In genomic region chr9:103366356-103366755, GRCm38 (mm10) we compare ENCODE assay signal across 8 mouse cellular contexts. TPM values are rescaled to one million over a fixed set of nuclear protein-coding genes. Genes with fewer than 3 reads are reported as not detected.
DNase-seq lines count a peak whose midpoint lies in the region; ATAC-seq and TF ChIP-seq lines count a peak whose summit lies in the region.

No protein-coding gene starts in this region.

- 45% methylated on average over 9 of the region's 9 CpGs for WGBS in lung, embryonic 14.5 days
- WGBS in lung, adult 2 months, result 54% methylated on average over 9 of the region's 9 CpGs
- 70% methylated on average over 9 of the region's 9 CpGs for WGBS in limb, embryonic 10.5 days
- 65% methylated on average over 9 of the region's 9 CpGs for WGBS in neural tube, embryonic 15.5 days

- H3K9ac ChIP-seq in lung, embryonic 14.5 days, result peak overlapping the region; percentile 27
- peak overlapping the region; percentile 34; the same call in 1 of the 2 replicates for H3K9ac ChIP-seq in neural tube, embryonic 15.5 days (replicated peaks)

- DNase-seq in lung, embryonic 14.5 days, result no peak
- no peak for DNase-seq in lung, adult 2 months
- DNase-seq in limb, embryonic 10.5 days (ENCODE audit: low spot score), result no peak
- DNase-seq in layer of hippocampus, postnatal 36 days, result no peak
- no peak for DNase-seq in layer of hippocampus, adult 18-20 months (ENCODE audit: low spot score in 2 of 2)

- no peak for ATAC-seq in lung, embryonic 14.5 days (ENCODE audit: insufficient read depth)
- ATAC-seq in neural tube, embryonic 15.5 days (ENCODE audit: low FRiP score), result 0 out of 2 replicates have a peak, but pooled peaks have one; percentile 0
- ATAC-seq in erythroid progenitor cell, adult 5-6 weeks (replicated peaks; ENCODE audit: low FRiP score, poor library complexity, severe bottlenecking), result no peak

- H3K4me2 ChIP-seq in lung, embryonic 14.5 days, result peak overlapping the region; percentile 59
- H3K4me2 ChIP-seq in neural tube, embryonic 15.5 days, result peak overlapping the region; percentile 63

- peak overlapping the region; percentile 67 for H3K27ac ChIP-seq in lung, embryonic 14.5 days (ENCODE audit: low read depth)
- peak overlapping the region; percentile 70 for H3K27ac ChIP-seq in embryonic fibroblast, embryonic 13.5 days (ENCODE audit: insufficient read depth, low read length)
- H3K27ac ChIP-seq in limb, embryonic 10.5 days, result peak overlapping the region; percentile 98
- peak overlapping the region; percentile 81 for H3K27ac ChIP-seq in neural tube, embryonic 15.5 days (replicated peaks)

- H3K36me3 ChIP-seq in lung, embryonic 14.5 days (ENCODE audit: insufficient read depth), result peaks cover 25% of the 10 kb centered on the region
- peaks cover 29% of the 10 kb centered on the region for H3K36me3 ChIP-seq in limb, embryonic 10.5 days
- H3K36me3 ChIP-seq in neural tube, embryonic 15.5 days, result no peaks in the 10 kb centered on the region

- TF ChIP-seq POLR2A in lung, adult 2 months (IDR thresholded peaks at IDR 0.05; ENCODE audit: borderline replicate concordance, extremely low read depth, low read depth, low read length), result no peak
- no peak for TF ChIP-seq POLR2A in embryonic fibroblast, embryonic 13.5 days (IDR thresholded peaks at IDR 0.05; ENCODE audit: low read depth, low read length)

- H3K4me1 ChIP-seq in lung, embryonic 14.5 days (ENCODE audit: insufficient read depth), result peaks cover 10% of the 10 kb centered on the region
- 0 out of 2 replicates have a peak, but pooled peaks cover 8% of the 10 kb centered on the region for H3K4me1 ChIP-seq in lung, adult 2 months (ENCODE audit: control insufficient read depth, insufficient read depth, low read length)
- H3K4me1 ChIP-seq in embryonic fibroblast, embryonic 13.5 days (ENCODE audit: control insufficient read depth, insufficient read depth, low read length), result peaks cover 7% of the 10 kb centered on the region; the same call in 1 of the 2 replicates
- H3K4me1 ChIP-seq in limb, embryonic 10.5 days, result peaks cover 23% of the 10 kb centered on the region
- peaks cover 28% of the 10 kb centered on the region for H3K4me1 ChIP-seq in neural tube, embryonic 15.5 days

- H3K4me3 ChIP-seq in lung, embryonic 14.5 days (ENCODE audit: low read depth, low read length), result peak overlapping the region; percentile 25
- no peak overlapping the region for H3K4me3 ChIP-seq in lung, adult 2 months (replicated peaks; ENCODE audit: extremely low read depth, low read depth, low read length)
- peak overlapping the region; percentile 22 for H3K4me3 ChIP-seq in embryonic fibroblast, embryonic 13.5 days (ENCODE audit: insufficient read depth, low read length)
- H3K4me3 ChIP-seq in limb, embryonic 10.5 days, result peak overlapping the region; percentile 89
- H3K4me3 ChIP-seq in neural tube, embryonic 15.5 days (replicated peaks), result peak overlapping the region; percentile 91

- H3K27me3 ChIP-seq in lung, embryonic 14.5 days (ENCODE audit: insufficient read depth, low read length), result no peaks in the 10 kb centered on the region
- H3K27me3 ChIP-seq in limb, embryonic 10.5 days (ENCODE audit: low read depth, poor library complexity, severe bottlenecking), result no peaks in the 10 kb centered on the region
- no peaks in the 10 kb centered on the region for H3K27me3 ChIP-seq in neural tube, embryonic 15.5 days (replicated peaks)

- H3K9me3 ChIP-seq in lung, embryonic 14.5 days (ENCODE audit: low read depth, low read length), result no peaks in the 10 kb centered on the region
- H3K9me3 ChIP-seq in limb, embryonic 10.5 days (replicated peaks), result no peaks in the 10 kb centered on the region
- H3K9me3 ChIP-seq in neural tube, embryonic 15.5 days (replicated peaks), result no peaks in the 10 kb centered on the region

- TF ChIP-seq CTCF in lung, embryonic 14.5 days (IDR thresholded peaks at IDR 0.05; ENCODE audit: low read depth), result no peak
- TF ChIP-seq CTCF in lung, adult 2 months (IDR thresholded peaks at IDR 0.05; ENCODE audit: insufficient read depth, low read length), result no peak
- no peak for TF ChIP-seq CTCF in embryonic fibroblast, embryonic 13.5 days (IDR thresholded peaks at IDR 0.05; ENCODE audit: borderline replicate concordance, insufficient read depth, low read length)

RNA-seq across cellular contexts. Expression of gene Cdv3, which starts 0.7 kb away (rescaled TPM):
- polyA plus RNA-seq in lung, embryonic 14.5 days (2014; fragmentation: Nextera tagmentation; extraction: Ambion mirVana), result 92.0 and 93.4 TPM in 2 replicates
- 31.5 and 43.5 TPM in 2 replicates for polyA plus RNA-seq in lung, adult 2 months (2012; rRNA removed)
- 199 and 208 TPM in 2 replicates for polyA plus RNA-seq in embryonic fibroblast, embryonic 13.5 days (2011; ENCODE audit: insufficient read length, low read depth, missing spikeins)
- 150 and 166 TPM in 2 replicates for polyA plus RNA-seq in limb, embryonic 10.5 days (2016; fragmentation: Nextera tagmentation; extraction: Ambion mirVana)
- polyA plus RNA-seq in neural tube, embryonic 15.5 days (2015; fragmentation: Nextera tagmentation; extraction: Ambion mirVana), result 89.9 and 101 TPM in 2 replicates
- total RNA-seq in layer of hippocampus, postnatal 36 days (2021), result 10 to 100 TPM; 71.5 to 73.2 TPM
- total RNA-seq in erythroid progenitor cell, adult 5-6 weeks (2015; ENCODE audit: low replicate concordance), result 71.7 and 73.2 TPM in 2 replicates
- 92.0 and 94.8 TPM in 2 replicates for total RNA-seq in erythroid progenitor cell, adult 5-6 weeks (2017; ENCODE audit: low replicate concordance)
- total RNA-seq in layer of hippocampus, adult 18-20 months (2021), result 10 to 100 TPM; 63.8 to 67.7 TPM
